Mouse (Mus musculus): Measurements from ENCODE around the gene Wnt4. TPM values are rescaled to one million over a fixed set of nuclear protein-coding genes. Genes with fewer than 3 reads are reported as not detected.

Wnt4 gene
- total RNA-seq (2022), result 1 to 10 TPM; 5.2 to 7.7 (median 7.1) TPM

- no peak for DNase-seq (ENCODE audit: low spot score in 2 of 2)
Observed at GRCm38 (mm10) chr4:137277166-137277513, at the start of gene Wnt4. Gene Wnt4, plus strand, starts transcription at chr4:137277489.

DNA sequence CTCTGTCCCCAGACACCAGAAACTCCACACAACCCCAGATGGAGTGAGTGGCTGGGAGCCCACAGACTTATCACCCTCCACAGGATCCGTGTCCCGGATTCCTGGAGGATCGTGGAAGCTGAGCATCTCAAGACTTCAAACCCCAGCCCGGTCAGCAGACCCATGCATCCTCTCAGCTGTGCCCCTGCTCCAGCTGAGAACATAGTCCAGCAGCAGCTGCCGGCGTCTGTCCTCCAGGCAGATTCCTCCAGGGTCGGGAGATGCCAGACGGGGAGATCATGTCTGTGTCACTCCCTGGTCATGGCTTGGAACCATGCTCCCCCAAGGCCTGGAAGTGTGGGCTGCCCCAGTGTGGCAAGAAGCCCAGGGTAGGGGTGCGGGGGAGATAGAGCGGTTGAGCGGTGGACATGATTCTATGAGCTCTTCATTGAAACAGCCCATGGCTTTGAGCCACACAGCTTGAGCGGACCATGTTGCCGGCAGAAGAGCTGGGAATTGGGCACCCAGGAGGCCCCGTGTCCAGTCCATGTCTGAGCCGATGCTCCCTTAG, 48.6 kb upstream of the Wnt4 start:
- no peak for DNase-seq (ENCODE audit: low spot score in 2 of 2)

DNA sequence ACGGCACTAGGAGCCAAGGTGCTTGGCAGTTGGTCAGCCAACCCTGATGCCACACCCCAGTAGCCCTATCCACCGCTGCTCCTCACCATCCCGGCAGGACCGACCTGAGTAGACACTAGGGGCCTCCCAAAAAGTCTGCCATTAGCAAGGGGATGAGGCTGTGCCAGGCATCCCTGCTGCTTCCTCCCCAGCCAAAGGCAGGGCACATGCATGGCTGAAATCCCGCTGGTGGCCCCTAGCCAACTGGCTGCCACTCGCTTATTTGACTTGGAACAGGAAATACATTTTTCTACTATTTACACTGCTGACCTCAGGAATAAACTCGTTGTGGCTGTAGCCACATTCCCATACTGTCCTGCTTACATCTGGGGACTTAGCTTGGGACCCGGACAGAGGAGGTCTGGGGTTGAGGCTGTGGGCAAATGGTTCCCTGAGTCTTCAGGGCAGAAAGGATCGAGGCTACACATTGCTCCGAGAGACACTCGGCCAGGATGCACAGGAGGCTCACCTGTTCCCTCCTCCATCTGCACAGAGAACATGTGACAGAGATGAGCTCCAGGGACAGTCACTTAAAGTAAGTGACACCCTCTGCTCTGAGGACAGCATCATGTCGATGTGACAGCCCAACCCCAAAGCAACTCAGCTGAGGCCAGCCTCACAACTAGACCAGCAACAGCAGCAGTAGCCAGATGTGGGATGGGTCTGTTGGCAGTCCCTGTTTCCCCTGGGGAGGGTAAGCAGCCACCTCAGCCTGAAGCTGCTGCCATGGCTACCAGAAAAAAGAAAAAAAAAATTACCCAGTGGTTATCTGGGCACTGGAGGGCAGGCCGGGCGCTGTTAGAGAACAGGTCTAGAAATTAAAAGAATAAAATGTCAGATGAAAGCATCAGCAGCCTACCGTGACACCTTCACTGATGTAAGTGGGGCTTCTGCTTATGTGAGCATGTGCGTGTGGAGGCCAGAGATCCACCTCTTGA, 45.5 kb upstream of the Wnt4 start:
- no peak for DNase-seq (ENCODE audit: low spot score in 2 of 2)

DNA sequence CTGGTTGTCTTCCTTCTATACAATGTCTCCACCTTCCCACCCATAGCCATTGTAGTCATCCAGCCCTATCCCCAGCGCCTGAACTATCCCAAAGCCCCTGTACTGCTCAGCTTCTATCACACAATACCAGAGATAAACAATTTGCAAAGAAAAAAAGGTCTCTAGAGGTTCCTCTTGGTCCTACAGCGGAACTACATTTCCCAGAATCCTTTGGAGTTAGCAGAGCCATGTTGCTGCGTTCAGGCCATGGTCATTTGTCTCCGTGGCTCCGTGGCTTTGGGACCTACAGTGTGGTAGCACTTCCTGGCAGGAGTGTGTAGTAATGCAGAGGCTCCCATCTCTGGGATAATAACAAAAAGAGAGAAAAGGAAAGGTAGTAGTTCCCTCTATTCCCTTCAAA, 43.7 kb upstream of the Wnt4 start:
- no peak for DNase-seq (ENCODE audit: low spot score in 2 of 2)

DNA sequence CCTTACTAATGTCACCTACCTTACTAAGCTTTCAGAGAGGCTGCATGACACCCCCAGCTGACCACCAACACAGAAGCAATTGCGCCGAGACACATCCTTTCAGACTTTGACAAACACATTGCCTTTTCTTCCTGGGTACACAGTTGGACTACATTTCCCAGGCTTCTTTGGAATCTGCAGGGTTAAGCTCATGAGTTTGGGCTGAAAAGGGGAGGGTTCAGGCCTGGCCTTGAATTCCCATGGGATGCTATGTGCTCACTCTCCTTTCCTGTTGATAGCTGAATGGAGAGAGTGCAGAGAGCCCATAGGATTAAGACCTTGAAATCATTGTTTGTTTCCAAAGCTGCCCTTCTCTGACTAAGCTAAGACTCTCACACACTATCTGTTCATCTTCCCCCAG, 42.8 kb upstream of the Wnt4 start:
- no peak for DNase-seq (ENCODE audit: low spot score in 2 of 2)

GRCm38 (mm10) chr4:137235368-137235767, 41.9 kb upstream of the Wnt4 start:
- peak in 1 of 2 experiments; percentile 22 for DNase-seq (ENCODE audit: low spot score in 2 of 2)

GRCm38 (mm10) chr4:137244883-137245282, 32.4 kb upstream of the Wnt4 start:
- DNase-seq (ENCODE audit: low spot score in 2 of 2), result no peak

- no peak for DNase-seq (ENCODE audit: low spot score in 2 of 2)
Observed at GRCm38 (mm10) chr4:137250333-137250732, 27.0 kb upstream of the Wnt4 start.

- no peak for DNase-seq (ENCODE audit: low spot score in 2 of 2)
Observed at GRCm38 (mm10) chr4:137250849-137251248, 26.4 kb upstream of the Wnt4 start.

DNA sequence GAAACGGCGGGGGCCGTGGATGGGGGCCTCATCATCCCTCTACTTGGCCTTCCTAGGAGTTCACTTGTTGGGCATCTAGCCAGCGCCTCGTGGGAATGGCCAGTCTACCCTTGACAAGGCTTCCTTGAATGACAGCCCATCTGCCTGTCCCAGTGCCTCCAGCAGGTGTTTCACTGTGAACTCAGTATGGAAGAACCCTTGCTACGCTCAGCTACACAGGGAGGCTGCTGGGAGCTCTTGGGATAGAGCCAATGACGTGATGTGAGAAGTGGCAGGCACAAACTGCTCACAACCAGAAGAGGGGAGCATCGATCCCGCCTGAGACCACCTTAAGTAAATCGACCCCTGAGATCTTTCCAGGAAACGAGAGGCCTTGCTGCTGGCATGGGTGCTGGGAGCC, 23.7 kb upstream of the Wnt4 start:
- no peak for DNase-seq (ENCODE audit: low spot score in 2 of 2)

DNA sequence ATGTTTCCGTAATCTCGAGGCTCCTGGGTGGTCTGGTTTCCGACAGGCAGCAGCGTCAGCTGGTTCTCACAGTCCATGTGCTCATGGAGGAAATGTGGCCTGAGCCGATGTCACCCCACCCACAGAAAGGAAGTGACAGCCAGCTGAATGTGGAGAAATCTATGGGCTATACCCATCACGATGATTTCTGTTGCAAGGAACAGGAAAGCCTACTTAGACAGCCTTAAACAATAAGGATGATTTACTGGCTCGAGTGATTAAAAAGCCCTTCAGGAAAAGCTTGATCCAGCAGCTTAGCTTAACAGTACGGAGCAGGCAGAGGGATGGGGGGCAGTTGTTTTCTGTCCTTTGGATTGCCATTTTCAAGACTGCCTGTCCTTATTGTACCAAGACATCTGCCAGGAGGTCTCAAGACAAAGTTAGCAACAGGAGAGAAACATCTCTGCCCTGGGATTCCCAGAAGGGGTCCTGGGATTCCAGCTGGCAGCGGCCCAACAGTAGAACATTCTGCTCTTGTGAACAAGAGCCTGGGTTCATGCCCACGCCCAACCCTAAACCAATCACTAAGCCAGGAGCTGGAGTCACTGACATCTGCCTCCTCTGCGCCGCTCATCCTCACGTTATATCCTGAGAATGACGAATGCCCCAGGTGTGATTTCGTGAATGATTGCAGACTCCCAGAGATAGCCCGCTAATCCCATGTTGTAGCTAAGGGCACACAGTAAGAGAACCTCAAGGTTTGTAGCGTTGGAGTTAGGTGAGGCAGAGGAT, 22.9 kb upstream of the Wnt4 start:
- DNase-seq (ENCODE audit: low spot score in 2 of 2), result no peak

DNA sequence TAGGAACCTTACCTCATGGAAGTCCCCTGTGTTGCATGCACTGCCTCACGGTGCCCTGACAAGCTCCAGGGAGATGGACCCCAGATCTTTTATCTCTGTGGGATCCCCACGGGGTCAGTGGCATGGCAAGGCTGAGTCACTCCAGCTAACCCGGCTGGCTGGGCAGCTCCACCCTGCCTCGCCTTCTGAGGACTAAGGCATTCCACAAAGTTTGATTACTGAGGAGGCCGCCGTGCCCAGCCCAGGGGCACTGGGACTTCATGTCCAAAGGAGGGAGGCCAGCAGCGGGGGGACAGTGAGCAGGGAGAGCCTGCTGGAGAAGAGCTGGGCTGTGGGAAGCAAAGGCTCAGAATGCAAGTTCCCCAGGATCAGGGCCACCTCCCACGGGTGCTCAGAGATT, 21.7 kb upstream of the Wnt4 start:
- no peak for DNase-seq (ENCODE audit: low spot score in 2 of 2)

- DNase-seq (ENCODE audit: low spot score in 2 of 2), result no peak
Observed at GRCm38 (mm10) chr4:137261826-137262225, 15.5 kb upstream of the Wnt4 start.

DNA sequence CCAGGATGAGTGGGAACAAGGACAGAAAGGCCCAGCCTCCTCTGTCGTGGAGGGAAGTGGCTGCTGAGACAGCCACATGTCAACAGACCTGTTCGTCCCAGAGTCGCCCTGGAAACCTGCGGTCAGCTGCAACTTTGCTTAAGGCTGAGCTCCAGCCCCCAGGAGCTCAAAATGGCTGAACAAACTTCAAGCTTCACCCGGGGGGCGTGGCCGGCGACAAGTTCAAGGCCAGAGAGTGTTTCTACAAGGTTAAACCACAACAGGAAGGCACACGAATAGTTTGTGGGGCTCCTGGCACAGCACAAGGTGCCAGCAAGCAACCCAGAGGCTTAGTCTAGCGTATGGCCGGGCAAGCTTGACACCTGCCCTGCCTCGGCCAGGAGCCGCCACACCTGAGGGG, 13.2 kb upstream of the Wnt4 start:
- no peak for DNase-seq (ENCODE audit: low spot score in 2 of 2)

DNA sequence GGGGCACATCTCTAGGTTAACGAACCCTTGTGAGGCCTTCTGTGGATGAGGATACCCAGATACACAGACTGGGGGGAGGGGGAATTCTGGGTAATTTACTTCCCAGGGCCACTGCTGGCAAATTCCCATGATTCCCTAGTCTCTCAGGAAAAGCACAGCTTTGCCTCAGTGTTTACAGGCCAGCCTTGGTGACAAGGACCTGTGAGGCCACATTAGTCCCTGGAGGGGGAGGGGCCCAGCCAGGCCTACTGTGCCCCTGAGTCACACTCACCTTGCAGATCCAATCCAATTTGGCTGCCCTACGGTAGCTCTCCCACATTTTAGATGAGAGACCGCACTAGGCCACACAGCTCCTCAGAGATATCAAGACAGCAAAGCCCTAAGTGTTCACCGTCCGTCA, 12.2 kb upstream of the Wnt4 start:
- no peak for DNase-seq (ENCODE audit: low spot score in 2 of 2)

DNA sequence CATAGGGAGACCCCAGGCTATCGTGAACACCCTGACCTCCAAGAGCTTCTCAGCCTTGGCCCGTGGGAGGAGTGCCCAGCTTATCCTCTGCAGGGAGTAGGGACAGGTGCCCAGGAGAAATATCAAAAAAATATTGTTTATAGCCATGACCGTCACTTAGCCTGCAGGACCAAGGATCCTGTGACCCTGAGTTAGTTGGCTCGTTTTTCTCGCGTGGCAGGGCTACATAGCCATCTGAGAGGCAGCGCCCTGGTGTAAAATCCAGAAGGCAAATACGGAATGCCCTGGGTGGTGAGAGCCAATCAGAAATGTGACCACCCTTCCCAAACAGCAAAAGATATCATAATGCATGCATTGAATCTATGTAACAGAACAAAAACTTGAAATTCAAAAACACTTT, 8.7 kb upstream of the Wnt4 start:
- DNase-seq (ENCODE audit: low spot score in 2 of 2), result no peak

DNA sequence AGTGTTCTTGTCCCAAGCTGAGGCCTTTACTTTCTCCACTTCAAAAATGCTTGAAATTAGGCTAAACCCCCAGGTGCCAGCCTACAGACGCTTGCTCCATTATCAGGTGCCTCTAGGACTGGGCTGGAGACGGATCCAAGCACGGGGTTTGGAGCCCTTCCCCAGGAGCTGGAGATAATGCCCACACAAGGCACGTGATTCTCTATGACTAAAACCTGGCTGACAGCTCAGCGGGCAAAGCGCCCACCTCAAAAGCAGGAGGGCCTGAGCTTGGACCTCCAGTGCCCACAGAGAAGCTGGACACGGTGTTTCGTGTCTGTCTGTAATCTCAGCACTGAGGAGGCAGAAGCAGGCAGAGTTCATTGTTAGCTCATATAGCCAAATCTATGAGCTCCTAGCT, 5.4 kb upstream of the Wnt4 start:
- DNase-seq (ENCODE audit: low spot score in 2 of 2), result no peak

GRCm38 (mm10) chr4:137274304-137274703, 3.0 kb upstream of the Wnt4 start:
- DNase-seq (ENCODE audit: low spot score in 2 of 2), result no peak

- DNase-seq (ENCODE audit: low spot score in 2 of 2), result no peak
Observed at GRCm38 (mm10) chr4:137276443-137277165, 685 bp upstream of the Wnt4 start.

DNA sequence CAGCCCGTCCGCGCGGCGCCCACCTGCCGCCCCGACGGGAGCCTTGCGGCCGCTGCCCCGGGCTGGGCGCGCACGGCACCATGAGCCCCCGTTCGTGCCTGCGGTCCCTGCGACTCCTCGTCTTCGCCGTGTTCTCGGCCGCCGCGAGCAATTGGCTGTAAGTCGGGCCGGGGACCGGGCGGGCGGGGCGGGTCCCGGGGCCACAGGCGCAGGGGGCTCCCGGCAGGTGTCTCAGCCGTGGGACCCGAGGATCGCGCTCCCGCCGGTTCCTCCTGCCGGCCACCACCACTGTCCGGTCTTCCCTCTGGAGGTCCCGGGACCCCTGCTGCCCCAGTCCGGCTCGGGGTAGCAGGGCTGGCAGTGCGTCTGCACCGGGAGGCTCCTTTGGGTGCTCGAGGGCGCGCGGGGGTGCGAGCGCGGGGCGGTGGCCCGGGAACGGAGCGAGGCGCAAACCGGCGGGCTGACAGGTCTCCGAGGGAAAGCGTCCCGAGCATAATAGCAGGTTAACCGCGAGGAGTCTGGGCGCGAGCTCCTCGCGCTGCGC, 383 bp downstream of the Wnt4 start:
- DNase-seq (ENCODE audit: low spot score in 2 of 2), result no peak
